Comparison of ENCODE assay signal across 14 mouse cellular contexts in the genomic region with DNA sequence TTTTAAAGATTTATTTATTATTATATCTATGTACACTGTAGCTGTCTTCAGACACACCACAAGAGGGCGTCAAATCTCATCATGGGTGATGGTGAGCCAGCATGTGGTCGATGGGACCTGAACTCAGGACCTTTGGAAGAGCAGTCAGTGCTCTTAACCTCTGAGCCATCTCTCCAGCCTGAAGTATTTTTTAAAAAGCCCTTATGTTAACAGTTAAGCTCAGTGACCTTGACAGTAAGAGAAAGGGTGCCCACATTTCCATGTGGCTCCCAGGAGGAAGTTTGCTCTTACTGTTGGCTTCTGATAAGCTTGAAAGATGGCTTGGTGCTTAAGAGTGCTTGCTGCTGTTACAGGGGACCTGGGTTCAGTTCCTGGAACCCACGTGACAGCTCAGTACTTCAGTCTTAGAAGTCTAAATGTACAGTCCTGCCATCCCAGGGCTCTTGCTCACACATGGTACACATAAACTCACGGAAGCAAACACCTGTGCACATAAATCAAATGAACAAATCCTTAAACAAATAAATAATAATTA. TPM values are rescaled to one million over a fixed set of nuclear protein-coding genes. Genes with fewer than 3 reads are reported as not detected.
DNase-seq lines count a peak whose midpoint lies in the region; ATAC-seq and TF ChIP-seq lines count a peak whose summit lies in the region.
"Had no signal": no experiment of that assay in that cellular context is flagged by ENCODE, and none has a peak within 500 bp of the region (broad histone marks: within the 10 kb centered on the region; RNA-seq: fewer than 3 reads in every experiment).

No protein-coding gene starts in this region.

- no peak overlapping the region for H3K4me3 ChIP-seq in heart, embryonic 13.5 days
- peak overlapping the region; percentile 93; the same call in 1 of the 2 replicates for H3K4me3 ChIP-seq in embryonic facial prominence, embryonic 10.5 days
- H3K4me3 ChIP-seq in liver, postnatal 0 days (ENCODE audit: low read depth, low read length) = no peak overlapping the region
- no peak overlapping the region for H3K4me3 ChIP-seq in midbrain, embryonic 16.5 days (ENCODE audit: low read depth, low read length)

- intact Hi-C loops in heart, postnatal 36 days (cut with DNase I) = loop anchor here (10.0 kb wide), 1 partner anchor 1244 kb away; no protein-coding TSS in a partner anchor

- no peaks in the 10 kb centered on the region for H3K9me3 ChIP-seq in heart, embryonic 13.5 days
- no peaks in the 10 kb centered on the region for H3K9me3 ChIP-seq in embryonic facial prominence, embryonic 10.5 days
- no peaks in the 10 kb centered on the region for H3K9me3 ChIP-seq in liver, postnatal 0 days (ENCODE audit: low read length)
- no peaks in the 10 kb centered on the region for H3K9me3 ChIP-seq in midbrain, embryonic 16.5 days (replicated peaks; ENCODE audit: control insufficient read depth, low read length, poor library complexity, severe bottlenecking)

- peaks cover 46% of the 10 kb centered on the region for H3K36me3 ChIP-seq in heart, embryonic 13.5 days
- H3K36me3 ChIP-seq in embryonic facial prominence, embryonic 10.5 days (replicated peaks) = peaks cover 29% of the 10 kb centered on the region
- H3K36me3 ChIP-seq in liver, postnatal 0 days (replicated peaks; ENCODE audit: insufficient read depth, low read length) = peaks cover 14% of the 10 kb centered on the region
- peaks cover 5% of the 10 kb centered on the region; the same call in 1 of the 2 replicates for H3K36me3 ChIP-seq in midbrain, embryonic 16.5 days (ENCODE audit: control insufficient read depth, insufficient read depth, low read length)

- H3K4me2 ChIP-seq in heart, embryonic 13.5 days = peak overlapping the region; percentile 96; the same call in 1 of the 2 replicates
- H3K4me2 ChIP-seq in liver, postnatal 0 days (ENCODE audit: low read depth, low read length) = peak overlapping the region; percentile 88
- H3K4me2 ChIP-seq in midbrain, embryonic 16.5 days (ENCODE audit: low read length) = no peak overlapping the region

- DNase-seq in heart, postnatal 36 days = no peak
- peak; percentile 14 for DNase-seq in A20 (ENCODE audit: low read depth, low spot score)
- no peak for DNase-seq in embryonic facial prominence, embryonic 10.5 days (ENCODE audit: low spot score)
- no peak for DNase-seq in liver, postnatal 0 days
- DNase-seq in ovary, postnatal 14 days (ENCODE audit: low spot score) = no peak
- DNase-seq in lung, postnatal 25 days (ENCODE audit: low spot score) = no peak
- DNase-seq: cerebellum, adult 8-10 months; forebrain, postnatal 0 days; heart, postnatal 14 days; kidney, adult 18-20 months; lung, postnatal 14 days; spleen, adult 18-20 months had no signal

- no peaks in the 10 kb centered on the region for H3K27me3 ChIP-seq in heart, embryonic 13.5 days (replicated peaks)
- H3K27me3 ChIP-seq in embryonic facial prominence, embryonic 10.5 days (replicated peaks; ENCODE audit: low read depth, poor library complexity, severe bottlenecking) = no peaks in the 10 kb centered on the region
- no peaks in the 10 kb centered on the region for H3K27me3 ChIP-seq in liver, postnatal 0 days (ENCODE audit: insufficient read depth, low read length)
- H3K27me3 ChIP-seq in midbrain, embryonic 16.5 days (ENCODE audit: control insufficient read depth, insufficient read depth, low read depth, low read length) = no peaks in the 10 kb centered on the region

- H3K27ac ChIP-seq in heart, embryonic 13.5 days (replicated peaks) = no peak overlapping the region
- no peak overlapping the region for H3K27ac ChIP-seq in embryonic facial prominence, embryonic 10.5 days (replicated peaks)
- H3K27ac ChIP-seq in liver, postnatal 0 days (ENCODE audit: low read depth) = no peak overlapping the region
- no peak overlapping the region for H3K27ac ChIP-seq in midbrain, embryonic 16.5 days (ENCODE audit: low read length)

- TF ChIP-seq CTCF in liver, postnatal 0 days (IDR thresholded peaks at IDR 0.05; ENCODE audit: low read depth) = 0 out of 2 replicates have a peak, but pooled peaks have one; percentile 16

- WGBS in heart, embryonic 13.5 days = 72% methylated on average over 4 of the region's 4 CpGs
- WGBS in embryonic facial prominence, embryonic 10.5 days = 85% methylated on average over 4 of the region's 4 CpGs
- 57% methylated on average over 4 of the region's 4 CpGs for WGBS in liver, postnatal 0 days (ENCODE audit: insufficient replicate concordance)
- WGBS in midbrain, embryonic 16.5 days = 90% methylated on average over 4 of the region's 4 CpGs

- H3K4me1 ChIP-seq in heart, embryonic 13.5 days = peaks cover 17% of the 10 kb centered on the region
- H3K4me1 ChIP-seq in embryonic facial prominence, embryonic 10.5 days = peaks cover 8% of the 10 kb centered on the region
- H3K4me1 ChIP-seq in liver, postnatal 0 days (ENCODE audit: insufficient read depth) = peaks cover 12% of the 10 kb centered on the region
- H3K4me1 ChIP-seq in midbrain, embryonic 16.5 days (ENCODE audit: control insufficient read depth, insufficient read depth, low read length) = peaks cover 11% of the 10 kb centered on the region

- no peak overlapping the region for H3K9ac ChIP-seq in heart, embryonic 13.5 days
- H3K9ac ChIP-seq in liver, postnatal 0 days (replicated peaks) = no peak overlapping the region
- H3K9ac ChIP-seq in midbrain, embryonic 16.5 days (ENCODE audit: low read depth, low read length) = no peak overlapping the region

- no peak for TF ChIP-seq EP300 in liver, postnatal 0 days (IDR thresholded peaks at IDR 0.05; ENCODE audit: low read depth)

- ATAC-seq in heart, embryonic 13.5 days (ENCODE audit: extremely low read depth, insufficient number of reproducible peaks, low FRiP score, low TSS enrichment) = no peak
- ATAC-seq in liver, postnatal 0 days = no peak
- ATAC-seq in midbrain, embryonic 16.5 days = no peak
- ATAC-seq: forebrain, postnatal 0 days had no signal

RNA-seq across cellular contexts. Expression of gene Rint1, which starts 1.6 kb away (rescaled TPM):
- 26.1 and 27.6 TPM in 2 replicates for polyA plus RNA-seq in heart, embryonic 13.5 days (2015; fragmentation: Nextera tagmentation; extraction: Ambion mirVana)
- total RNA-seq in heart, postnatal 36 days (2021) = 10 to 100 TPM; 12.4 to 13.7 TPM
- 36.4 and 36.5 TPM in 2 replicates for polyA plus RNA-seq in embryonic facial prominence, embryonic 10.5 days (2016; fragmentation: Nextera tagmentation; extraction: Ambion mirVana)
- polyA plus RNA-seq in liver, postnatal 0 days (2015; fragmentation: Nextera tagmentation; extraction: Ambion mirVana) = 9.6 and 10.9 TPM in 2 replicates
- polyA plus RNA-seq in midbrain, embryonic 16.5 days (2015; fragmentation: Nextera tagmentation; extraction: Ambion mirVana) = 30.2 and 30.3 TPM in 2 replicates

RNA-seq across cellular contexts. Expression of gene Pus7, which starts 5.6 kb away (rescaled TPM):
- 21.1 and 21.4 TPM in 2 replicates for polyA plus RNA-seq in heart, embryonic 13.5 days (2015; fragmentation: Nextera tagmentation; extraction: Ambion mirVana)
- total RNA-seq in heart, postnatal 36 days (2021) = 1 to 10 TPM; 9.5 TPM
- 42.9 and 45.9 TPM in 2 replicates for polyA plus RNA-seq in embryonic facial prominence, embryonic 10.5 days (2016; fragmentation: Nextera tagmentation; extraction: Ambion mirVana)
- polyA plus RNA-seq in liver, postnatal 0 days (2015; fragmentation: Nextera tagmentation; extraction: Ambion mirVana) = 5.3 and 6.0 TPM in 2 replicates
- 17.5 and 19.3 TPM in 2 replicates for polyA plus RNA-seq in midbrain, embryonic 16.5 days (2015; fragmentation: Nextera tagmentation; extraction: Ambion mirVana)

RNA-seq across cellular contexts. Expression of gene Tomm7, which starts 54.8 kb away (rescaled TPM):
- polyA plus RNA-seq in heart, embryonic 13.5 days (2015; fragmentation: Nextera tagmentation; extraction: Ambion mirVana) = 92.0 and 100 TPM in 2 replicates
- 100 to 1,000 TPM; 105 to 107 TPM for total RNA-seq in heart, postnatal 36 days (2021)
- 147 and 150 TPM in 2 replicates for polyA plus RNA-seq in embryonic facial prominence, embryonic 10.5 days (2016; fragmentation: Nextera tagmentation; extraction: Ambion mirVana)
- 63.2 and 64.7 TPM in 2 replicates for polyA plus RNA-seq in liver, postnatal 0 days (2015; fragmentation: Nextera tagmentation; extraction: Ambion mirVana)
- 75.7 and 77.3 TPM in 2 replicates for polyA plus RNA-seq in midbrain, embryonic 16.5 days (2015; fragmentation: Nextera tagmentation; extraction: Ambion mirVana)
